Mouse (Mus musculus): Measurements from ENCODE around the gene Nsf. TPM values are rescaled to one million over a fixed set of nuclear protein-coding genes. Genes with fewer than 3 reads are reported as not detected.

Gene Nsf
- polyA plus RNA-seq, 1 experiment from 2014 or later: 143 TPM

DNA sequence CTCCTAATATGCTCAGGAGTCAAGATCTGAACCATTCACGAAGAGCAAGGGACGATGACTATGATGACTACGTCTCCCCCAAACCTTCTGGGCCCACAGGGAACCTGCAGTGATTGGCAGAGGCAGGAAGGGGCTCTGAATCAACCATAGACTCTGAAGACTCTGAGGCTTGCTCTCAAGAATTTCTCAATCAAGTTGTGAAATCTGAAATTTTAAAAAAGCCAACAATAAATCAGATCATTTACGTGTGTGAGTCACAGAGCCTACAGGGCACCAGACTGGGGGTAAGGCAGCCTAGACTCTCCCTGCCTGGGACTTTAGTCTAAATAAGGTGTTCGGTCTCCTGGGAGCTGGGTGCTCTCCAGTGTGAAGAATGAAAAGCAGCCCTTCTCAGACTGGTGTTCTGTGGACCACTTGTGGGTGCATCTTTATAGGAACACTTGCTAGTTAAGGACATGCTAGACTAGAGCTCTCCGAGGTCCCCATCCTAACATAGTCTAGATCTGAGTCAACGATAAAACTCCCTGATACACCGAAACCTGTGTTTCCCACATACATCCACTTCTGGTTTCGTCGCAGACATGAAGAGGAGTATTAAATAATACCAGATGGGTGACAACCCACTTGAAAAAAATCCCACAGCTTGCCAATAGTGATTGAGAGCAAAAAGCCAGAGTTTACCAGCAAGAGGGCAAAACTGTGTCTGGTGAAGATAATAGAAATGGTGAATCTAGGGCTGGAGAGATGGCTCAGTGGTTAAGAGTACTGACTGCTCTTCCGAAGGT is 56.7 kb downstream of the Nsf start:
- 94% methylated on average over 11 of the region's 11 CpGs for WGBS
- H3K9me3 ChIP-seq (ENCODE audit: control insufficient read depth, low read length): no peaks in the 10 kb centered on the region
- H3K9ac ChIP-seq (replicated peaks; ENCODE audit: low read length): no peak overlapping the region
- ATAC-seq (ENCODE audit: low FRiP score, low TSS enrichment): no peak
- H3K4me2 ChIP-seq (ENCODE audit: low read length): no peak overlapping the region
- no peak overlapping the region for H3K4me3 ChIP-seq (replicated peaks; ENCODE audit: low read depth, low read length)
- H3K27ac ChIP-seq (replicated peaks; ENCODE audit: low read depth, low read length): no peak overlapping the region
- no peaks in the 10 kb centered on the region for H3K4me1 ChIP-seq (ENCODE audit: control insufficient read depth, insufficient read depth, low read length)
- no peak for DNase-seq
- H3K36me3 ChIP-seq (ENCODE audit: control insufficient read depth, insufficient read depth, low read length): peaks cover 12% of the 10 kb centered on the region
- no peaks in the 10 kb centered on the region for H3K27me3 ChIP-seq (ENCODE audit: control insufficient read depth, insufficient read depth, low read length)

DNA sequence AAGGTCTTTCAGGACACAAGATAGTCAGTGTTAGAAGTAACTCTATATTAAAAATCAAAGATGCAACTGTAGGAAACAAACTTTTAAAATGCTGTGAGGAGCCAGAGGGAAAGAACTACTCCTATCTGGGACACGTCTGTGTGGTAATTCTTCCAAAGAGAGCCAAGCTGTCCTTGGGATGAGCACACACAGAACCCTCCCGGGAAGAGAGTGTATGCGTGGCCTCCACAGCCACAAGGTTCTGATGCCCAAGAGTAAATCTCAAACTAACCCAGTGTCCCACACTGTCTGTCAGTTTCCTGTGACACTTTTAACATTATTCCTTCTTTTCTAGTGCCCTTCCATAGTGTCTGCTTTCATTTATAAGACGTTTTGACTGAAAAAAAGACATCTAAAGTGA is 57.8 kb downstream of the Nsf start:
- no peak overlapping the region for H3K9ac ChIP-seq (replicated peaks; ENCODE audit: low read length)

DNA sequence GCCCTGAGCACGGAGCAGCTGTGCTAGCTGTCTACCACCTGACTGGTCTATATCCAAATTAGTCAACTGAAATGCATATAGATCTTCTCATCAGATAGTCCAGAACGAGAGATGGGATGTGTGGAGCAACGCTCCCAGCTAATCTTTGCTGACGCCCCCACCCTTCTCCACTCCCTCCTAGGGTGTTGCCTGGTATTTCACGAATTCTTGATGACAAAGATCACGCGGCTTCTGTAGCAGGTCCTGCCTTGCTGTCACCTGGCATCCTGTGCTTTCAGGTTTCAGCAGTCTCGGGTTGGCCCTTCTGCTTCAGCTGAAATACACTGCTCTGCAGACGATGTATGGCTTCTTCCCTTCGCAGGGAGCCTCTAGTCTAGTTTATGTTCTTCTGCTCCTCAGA is 61.0 kb downstream of the Nsf start:
- H3K4me3 ChIP-seq (replicated peaks; ENCODE audit: low read depth, low read length): no peak overlapping the region
- 88% methylated on average over 10 of the region's 10 CpGs for WGBS
- no peak overlapping the region for H3K4me2 ChIP-seq (ENCODE audit: low read length)
- peaks cover 11% of the 10 kb centered on the region for H3K36me3 ChIP-seq (ENCODE audit: control insufficient read depth, insufficient read depth, low read length)
- H3K9ac ChIP-seq (replicated peaks; ENCODE audit: low read length): no peak overlapping the region
- no peaks in the 10 kb centered on the region for H3K4me1 ChIP-seq (ENCODE audit: control insufficient read depth, insufficient read depth, low read length)
- DNase-seq: no peak
- no peak overlapping the region for H3K27ac ChIP-seq (replicated peaks; ENCODE audit: low read depth, low read length)
- no peaks in the 10 kb centered on the region for H3K9me3 ChIP-seq (ENCODE audit: control insufficient read depth, low read length)
- no peak for ATAC-seq (ENCODE audit: low FRiP score, low TSS enrichment)
- H3K27me3 ChIP-seq (ENCODE audit: control insufficient read depth, insufficient read depth, low read length): no peaks in the 10 kb centered on the region

More for the DNA sequence above, 57.8 kb downstream of the Nsf start:
- WGBS: 95% methylated on average over 4 of the region's 4 CpGs
- DNase-seq: no peak
- H3K4me1 ChIP-seq (ENCODE audit: control insufficient read depth, insufficient read depth, low read length): no peaks in the 10 kb centered on the region
- no peak overlapping the region for H3K4me2 ChIP-seq (ENCODE audit: low read length)
- H3K4me3 ChIP-seq (replicated peaks; ENCODE audit: low read depth, low read length): no peak overlapping the region
- H3K9me3 ChIP-seq (ENCODE audit: control insufficient read depth, low read length): no peaks in the 10 kb centered on the region
- peaks cover 12% of the 10 kb centered on the region for H3K36me3 ChIP-seq (ENCODE audit: control insufficient read depth, insufficient read depth, low read length)
- no peak for ATAC-seq (ENCODE audit: low FRiP score, low TSS enrichment)
- no peaks in the 10 kb centered on the region for H3K27me3 ChIP-seq (ENCODE audit: control insufficient read depth, insufficient read depth, low read length)
- no peak overlapping the region for H3K27ac ChIP-seq (replicated peaks; ENCODE audit: low read depth, low read length)

DNA sequence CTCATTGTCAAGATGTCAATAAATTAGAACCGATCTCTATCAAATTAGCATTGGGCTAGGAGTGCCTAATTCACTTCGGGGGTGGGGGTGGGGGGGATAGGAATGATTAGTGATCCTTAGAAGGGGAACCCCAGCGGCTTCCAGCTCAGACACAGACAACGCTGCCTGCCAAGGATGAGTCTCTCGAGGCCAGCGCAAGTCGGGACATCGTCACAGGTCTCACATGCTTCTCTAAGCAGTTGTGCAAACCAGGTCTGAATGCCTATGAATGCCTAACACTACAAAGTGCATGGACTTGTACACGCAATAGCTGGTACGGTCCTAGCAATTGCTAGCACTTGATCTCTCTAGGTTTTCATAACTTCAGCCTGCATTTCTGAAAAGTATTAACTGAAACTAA is 62.1 kb downstream of the Nsf start:
- no peak overlapping the region for H3K9ac ChIP-seq (replicated peaks; ENCODE audit: low read length)
- ATAC-seq (ENCODE audit: low FRiP score, low TSS enrichment) (no peak), DNase-seq (no peak)
- WGBS: 70% methylated on average over 10 of the region's 10 CpGs
- H3K27me3 ChIP-seq (ENCODE audit: control insufficient read depth, insufficient read depth, low read length): no peaks in the 10 kb centered on the region
- no peak overlapping the region for H3K4me3 ChIP-seq (replicated peaks; ENCODE audit: low read depth, low read length)
- no peak overlapping the region for H3K27ac ChIP-seq (replicated peaks; ENCODE audit: low read depth, low read length)
- peaks cover 13% of the 10 kb centered on the region for H3K36me3 ChIP-seq (ENCODE audit: control insufficient read depth, insufficient read depth, low read length)
- no peaks in the 10 kb centered on the region; the same call in 1 of the 2 replicates for H3K4me1 ChIP-seq (ENCODE audit: control insufficient read depth, insufficient read depth, low read length)
- H3K9me3 ChIP-seq (ENCODE audit: control insufficient read depth, low read length): no peaks in the 10 kb centered on the region
- H3K4me2 ChIP-seq (ENCODE audit: low read length): no peak overlapping the region

DNA sequence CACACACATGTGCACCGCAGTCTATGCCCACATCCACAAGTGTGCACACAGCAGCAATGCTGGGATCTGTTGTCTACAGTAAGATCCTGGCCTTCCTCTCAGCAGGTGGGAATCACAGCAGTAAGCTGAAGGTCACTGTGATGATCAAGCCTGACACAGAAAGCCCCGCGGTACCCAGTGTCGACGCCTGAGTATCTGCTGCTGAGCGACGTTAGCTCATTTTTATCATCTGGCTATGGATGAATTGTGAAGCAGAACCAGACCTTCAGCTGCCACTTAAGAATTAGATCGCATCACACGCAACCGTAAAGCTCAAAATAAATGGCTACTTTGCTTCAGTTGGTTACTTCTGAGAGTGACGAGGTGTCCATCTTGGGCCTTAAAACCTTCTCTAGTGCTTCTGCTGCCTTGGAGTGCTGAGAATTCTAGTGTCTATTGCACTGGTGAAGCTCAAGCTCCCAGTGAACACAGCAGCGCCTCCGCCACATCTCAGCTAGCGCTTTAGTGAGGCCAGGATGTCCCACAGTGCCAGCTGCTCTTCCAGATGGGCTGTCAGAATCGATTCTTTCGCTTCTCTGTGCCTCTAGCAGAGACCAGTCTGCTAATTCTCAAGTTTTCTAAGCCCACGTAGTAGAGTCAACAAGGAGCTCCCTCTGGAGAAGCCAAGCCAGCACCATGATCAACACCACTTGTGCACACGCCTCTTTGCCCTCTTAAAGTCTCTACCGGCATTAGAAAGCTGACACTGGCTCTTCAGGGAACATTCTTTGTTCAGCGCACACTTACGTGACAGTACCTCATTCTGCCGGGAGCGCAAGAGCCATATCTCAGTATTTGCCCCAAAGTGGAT is 63.3 kb downstream of the Nsf start:
- H3K27me3 ChIP-seq (ENCODE audit: control insufficient read depth, insufficient read depth, low read length): no peaks in the 10 kb centered on the region
- ATAC-seq (ENCODE audit: low FRiP score, low TSS enrichment) (no peak), DNase-seq (peak; percentile 34)
- H3K27ac ChIP-seq (replicated peaks; ENCODE audit: low read depth, low read length): no peak overlapping the region
- no peaks in the 10 kb centered on the region for H3K9me3 ChIP-seq (ENCODE audit: control insufficient read depth, low read length)
- peaks cover 13% of the 10 kb centered on the region for H3K36me3 ChIP-seq (ENCODE audit: control insufficient read depth, insufficient read depth, low read length)
- H3K4me1 ChIP-seq (ENCODE audit: control insufficient read depth, insufficient read depth, low read length): no peaks in the 10 kb centered on the region; the same call in 1 of the 2 replicates
- H3K4me3 ChIP-seq (replicated peaks; ENCODE audit: low read depth, low read length): no peak overlapping the region
- H3K4me2 ChIP-seq (ENCODE audit: low read length): no peak overlapping the region
- H3K9ac ChIP-seq (replicated peaks; ENCODE audit: low read length): no peak overlapping the region
- 81% methylated on average over 23 of the region's 23 CpGs for WGBS

DNA sequence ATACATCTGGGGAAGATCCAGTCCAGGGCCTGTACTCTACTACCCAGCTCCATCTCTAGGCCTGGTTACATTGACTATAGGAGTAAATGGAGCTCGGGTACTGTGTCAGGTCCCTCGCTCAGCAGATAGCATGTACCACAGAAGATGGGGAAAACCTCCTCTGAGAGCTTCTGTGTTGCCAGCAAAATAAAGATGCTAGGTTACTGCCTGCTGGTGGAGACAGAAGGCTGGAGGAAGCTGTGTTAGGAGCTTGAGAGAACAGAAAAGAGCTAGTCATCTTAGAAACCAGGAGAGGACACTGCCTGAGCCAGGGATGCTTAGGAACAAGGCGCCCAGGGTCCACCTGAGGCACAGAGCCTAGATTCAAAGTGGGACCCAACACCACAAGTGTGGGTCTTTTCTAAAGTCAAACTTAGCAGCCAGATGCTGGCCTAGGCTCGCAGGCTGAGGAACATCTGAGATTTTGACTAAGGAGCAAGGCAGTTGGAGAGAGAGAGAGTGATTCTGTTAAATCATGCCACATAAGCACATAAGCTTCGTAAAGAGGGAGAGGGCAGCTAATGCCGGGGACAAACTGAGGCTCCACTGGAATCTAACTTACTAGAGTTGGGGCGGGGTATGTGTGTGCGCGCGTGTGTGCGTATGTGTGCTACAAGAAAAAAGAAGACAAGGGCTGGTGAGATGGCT is 66.0 kb downstream of the Nsf start:
- Histone ChIP-seq H3K9ac (replicated peaks; ENCODE audit: low read length) (no peak overlapping the region), H3K4me2 (ENCODE audit: low read length) (no peak overlapping the region), H3K27me3 (ENCODE audit: control insufficient read depth, insufficient read depth, low read length) (no peaks in the 10 kb centered on the region), H3K9me3 (ENCODE audit: control insufficient read depth, low read length) (no peaks in the 10 kb centered on the region), H3K27ac (replicated peaks; ENCODE audit: low read depth, low read length) (no peak overlapping the region), H3K36me3 (ENCODE audit: control insufficient read depth, insufficient read depth, low read length) (peaks cover 18% of the 10 kb centered on the region), H3K4me3 (replicated peaks; ENCODE audit: low read depth, low read length) (no peak overlapping the region), H3K4me1 (ENCODE audit: control insufficient read depth, insufficient read depth, low read length) (peaks cover 11% of the 10 kb centered on the region)
- ATAC-seq (ENCODE audit: low FRiP score, low TSS enrichment) (no peak), DNase-seq (no peak)
- WGBS: 95% methylated on average over 11 of the region's 11 CpGs

DNA sequence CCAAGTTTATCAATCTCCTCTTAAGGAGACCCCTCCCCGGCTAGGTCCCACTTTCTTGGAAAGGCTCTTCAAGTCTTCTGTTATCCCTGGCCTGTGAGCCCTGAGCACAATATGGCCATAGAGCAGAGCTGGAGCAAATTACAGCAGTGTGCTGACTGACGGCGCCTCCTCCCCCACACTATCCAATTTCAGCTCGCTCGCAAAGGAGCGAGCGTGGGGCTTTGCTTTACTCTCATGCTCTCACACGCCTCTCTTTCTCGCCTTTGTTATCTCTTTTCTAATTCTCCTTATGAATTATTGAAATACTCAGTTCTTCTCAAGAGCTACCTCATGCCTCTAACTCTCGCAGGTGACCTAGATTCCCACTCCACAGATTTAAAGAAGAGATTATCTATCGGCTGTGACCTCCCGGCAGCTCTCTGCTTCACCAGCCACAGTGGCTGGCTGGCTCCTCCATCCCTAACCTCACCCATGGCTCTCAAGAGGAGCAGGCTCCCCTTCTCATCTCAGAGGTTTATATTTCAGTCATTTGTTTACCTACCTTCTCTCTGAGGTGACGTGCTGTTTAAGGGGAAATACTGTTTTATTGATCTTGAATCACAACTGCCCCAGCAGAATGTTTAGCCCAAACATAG is 69.0 kb downstream of the Nsf start:
- Histone ChIP-seq H3K4me1 (ENCODE audit: control insufficient read depth, insufficient read depth, low read length) (peaks cover 11% of the 10 kb centered on the region), H3K36me3 (ENCODE audit: control insufficient read depth, insufficient read depth, low read length) (peaks cover 28% of the 10 kb centered on the region), H3K9ac (replicated peaks; ENCODE audit: low read length) (peak overlapping the region; percentile 9; the same call in 1 of the 2 replicates), H3K4me3 (replicated peaks; ENCODE audit: low read depth, low read length) (no peak overlapping the region), H3K4me2 (ENCODE audit: low read length) (peak overlapping the region; percentile 40), H3K9me3 (ENCODE audit: control insufficient read depth, low read length) (no peaks in the 10 kb centered on the region), H3K27ac (replicated peaks; ENCODE audit: low read depth, low read length) (peak overlapping the region; percentile 65), H3K27me3 (ENCODE audit: control insufficient read depth, insufficient read depth, low read length) (no peaks in the 10 kb centered on the region)
- 4% methylated on average over 13 of the region's 13 CpGs for WGBS
- DNase-seq (peak; percentile 82), ATAC-seq (ENCODE audit: low FRiP score, low TSS enrichment) (peak; percentile 55; the same call in 1 of the 2 replicates)

DNA sequence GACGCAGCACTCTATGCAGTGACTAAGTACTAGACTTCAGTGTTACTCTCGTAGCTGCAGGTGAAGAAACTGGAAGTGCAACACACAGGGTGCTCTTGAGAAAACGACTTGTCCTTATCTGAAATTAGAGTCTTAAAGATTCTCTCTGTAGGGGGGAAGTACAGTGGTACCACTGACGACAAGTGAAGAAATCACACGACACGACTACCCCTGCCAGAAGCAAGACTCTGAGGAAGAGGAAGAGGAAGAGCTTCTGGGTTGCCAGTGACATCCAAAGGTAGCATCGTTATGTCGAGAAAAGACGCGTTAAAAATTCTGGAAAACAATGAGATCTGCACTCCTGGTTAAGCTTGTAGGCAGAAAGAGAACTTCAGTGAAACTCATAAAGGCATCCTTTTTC is 70.1 kb downstream of the Nsf start:
- Histone ChIP-seq H3K27me3 (ENCODE audit: control insufficient read depth, insufficient read depth, low read length) (no peaks in the 10 kb centered on the region), H3K27ac (replicated peaks; ENCODE audit: low read depth, low read length) (0 out of 2 replicates have a peak overlapping the region, but pooled peaks have one; percentile 65), H3K36me3 (ENCODE audit: control insufficient read depth, insufficient read depth, low read length) (peaks cover 31% of the 10 kb centered on the region), H3K9me3 (ENCODE audit: control insufficient read depth, low read length) (no peaks in the 10 kb centered on the region), H3K9ac (replicated peaks; ENCODE audit: low read length) (no peak overlapping the region), H3K4me3 (replicated peaks; ENCODE audit: low read depth, low read length) (no peak overlapping the region), H3K4me1 (ENCODE audit: control insufficient read depth, insufficient read depth, low read length) (peaks cover 11% of the 10 kb centered on the region), H3K4me2 (ENCODE audit: low read length) (no peak overlapping the region)
- no peak for DNase-seq
- WGBS: 92% methylated on average over 10 of the region's 10 CpGs
- ATAC-seq (ENCODE audit: low FRiP score, low TSS enrichment): no peak
